Mouse (Mus musculus): ENCODE data around the gene Klhdc9.
"Not testable (repeated sequence)": the region's sequence is repeated elsewhere in the genome, so short reads cannot be mapped to it uniquely, and the experiment has no call there.

Gene Klhdc9

GRCm38 (mm10) chr1:171356814-171357213 lies 3.8 kb downstream of the Klhdc9 start:
- no peak for DNase-seq (ENCODE audit: low spot score)

DNA sequence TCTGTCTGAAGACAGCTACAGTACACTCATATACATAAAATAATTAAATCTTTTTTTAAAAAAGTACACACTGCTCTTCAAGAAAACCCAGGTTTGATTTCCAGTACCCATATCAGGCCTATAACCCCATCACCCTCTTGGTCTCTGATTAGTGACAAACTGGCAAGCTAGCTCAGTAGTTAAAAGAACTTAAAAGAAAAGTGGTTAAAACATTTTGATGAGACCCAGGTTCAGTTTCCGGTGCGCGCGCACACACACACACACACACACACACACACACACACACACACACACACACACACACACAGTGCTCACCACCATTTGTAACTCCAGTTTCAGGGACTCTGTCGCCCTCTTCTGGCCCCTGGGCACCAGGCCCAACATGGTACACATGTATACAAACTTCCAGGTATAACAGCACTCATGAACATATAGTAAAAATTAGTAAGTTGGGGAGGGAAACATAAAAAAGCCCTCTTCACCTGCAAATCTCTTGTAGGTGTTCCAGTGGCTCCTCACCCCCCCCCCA lies 4.7 kb downstream of the Klhdc9 start:
- DNase-seq (ENCODE audit: low spot score) = peak; percentile 41

DNA sequence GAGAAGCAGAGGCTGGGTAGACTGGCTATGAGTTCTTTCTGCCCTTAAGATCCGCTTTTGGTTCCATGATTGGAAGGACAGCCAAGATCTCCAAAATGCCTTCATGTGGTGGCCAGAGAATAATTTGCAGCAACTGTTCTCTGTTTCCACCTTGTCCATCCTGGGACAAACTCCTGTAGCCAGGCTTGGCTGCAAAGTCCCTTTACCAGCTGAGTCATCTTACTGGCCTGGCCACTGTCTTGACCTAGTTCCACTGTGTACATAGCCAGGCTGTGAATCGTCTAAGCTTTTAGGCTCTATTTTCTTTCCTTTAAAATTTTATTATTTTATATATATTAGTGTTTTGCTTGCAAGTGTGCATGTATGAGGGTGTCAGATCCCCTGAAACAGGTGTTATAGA lies 11.4 kb downstream of the Klhdc9 start:
- DNase-seq (ENCODE audit: low spot score) = no peak

- no peak for DNase-seq (ENCODE audit: low spot score)
These were observed 11.9 kb downstream of the Klhdc9 start for GRCm38 (mm10) chr1:171348665-171349064.

GRCm38 (mm10) chr1:171346095-171346450 lies 14.5 kb downstream of the Klhdc9 start:
- peak; percentile 27 for DNase-seq (ENCODE audit: low spot score)

DNA sequence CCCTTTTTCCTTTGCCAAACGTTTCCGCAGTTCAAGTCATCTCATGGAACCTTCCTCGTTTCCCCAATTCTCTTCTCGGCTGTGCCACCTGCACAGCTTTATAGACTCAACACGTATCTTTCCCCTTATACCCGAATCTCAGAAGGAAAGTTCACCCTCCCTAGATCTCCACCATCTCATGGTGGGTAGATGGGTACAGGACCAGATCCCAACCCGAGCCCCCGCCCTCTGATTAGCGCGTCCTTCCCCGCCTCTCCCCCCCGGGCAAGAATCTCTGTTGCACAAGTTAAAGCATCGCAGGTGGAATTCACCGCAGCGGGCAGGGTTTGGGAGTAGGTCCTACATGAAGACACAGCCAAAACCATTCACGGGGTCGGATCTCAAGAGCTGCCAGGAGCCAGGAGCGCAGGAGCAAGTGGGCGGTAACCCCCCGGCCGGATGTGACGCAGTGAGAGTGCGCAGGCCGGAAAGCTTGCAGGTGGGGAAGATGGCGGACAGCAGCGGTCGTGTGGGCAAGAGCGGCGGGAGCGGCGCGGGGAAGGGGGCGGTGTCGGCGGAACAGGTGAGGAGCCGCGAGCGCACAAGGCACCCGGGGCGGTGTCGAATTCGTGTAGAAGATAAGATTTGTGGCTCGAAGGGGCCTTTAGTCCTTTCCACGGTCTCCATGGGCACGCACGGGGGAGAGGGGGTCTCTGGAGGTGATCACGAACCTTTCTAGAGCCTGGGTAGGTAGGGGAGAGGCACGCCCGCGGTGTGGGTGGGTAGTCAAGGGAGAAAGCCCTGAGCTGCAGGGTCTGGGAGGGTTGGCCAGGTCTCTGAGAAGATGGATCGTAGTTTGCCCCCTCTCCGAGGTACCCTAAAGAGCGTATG lies 15.1 kb downstream of the Klhdc9 start, which contains the start of the genes Nit1 and Pfdn2:
Gene Nit1, minus strand, starts transcription at position 422 of the 870 bp plus-strand sequence.
Gene Pfdn2, plus strand, starts transcription at position 446 of the 870 bp plus-strand sequence.
- DNase-seq (ENCODE audit: low spot score) = peak; percentile 97

DNA sequence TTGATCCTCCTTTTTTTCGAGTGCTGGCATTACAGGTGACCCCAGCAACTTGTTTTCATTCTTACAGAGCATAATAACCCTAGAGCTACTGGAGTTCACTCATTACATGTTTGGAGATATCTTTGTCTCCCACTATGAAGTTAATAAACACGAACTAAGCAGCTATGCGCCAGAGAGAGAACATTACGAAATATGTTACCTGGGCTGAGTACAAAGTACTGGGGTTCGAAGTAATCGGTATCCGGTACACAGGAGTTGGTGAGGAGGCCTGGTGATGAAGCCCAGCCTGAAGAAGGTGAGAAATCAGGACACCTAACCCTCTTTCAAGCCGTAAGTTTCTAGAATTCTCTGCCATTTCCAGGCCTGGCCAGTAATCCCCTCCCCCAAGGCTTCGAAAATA lies 15.9 kb downstream of the Klhdc9 start:
- no peak for DNase-seq (ENCODE audit: low spot score)

- no peak for DNase-seq (ENCODE audit: low spot score)
These were observed 16.5 kb downstream of the Klhdc9 start for GRCm38 (mm10) chr1:171343922-171344677.

DNA sequence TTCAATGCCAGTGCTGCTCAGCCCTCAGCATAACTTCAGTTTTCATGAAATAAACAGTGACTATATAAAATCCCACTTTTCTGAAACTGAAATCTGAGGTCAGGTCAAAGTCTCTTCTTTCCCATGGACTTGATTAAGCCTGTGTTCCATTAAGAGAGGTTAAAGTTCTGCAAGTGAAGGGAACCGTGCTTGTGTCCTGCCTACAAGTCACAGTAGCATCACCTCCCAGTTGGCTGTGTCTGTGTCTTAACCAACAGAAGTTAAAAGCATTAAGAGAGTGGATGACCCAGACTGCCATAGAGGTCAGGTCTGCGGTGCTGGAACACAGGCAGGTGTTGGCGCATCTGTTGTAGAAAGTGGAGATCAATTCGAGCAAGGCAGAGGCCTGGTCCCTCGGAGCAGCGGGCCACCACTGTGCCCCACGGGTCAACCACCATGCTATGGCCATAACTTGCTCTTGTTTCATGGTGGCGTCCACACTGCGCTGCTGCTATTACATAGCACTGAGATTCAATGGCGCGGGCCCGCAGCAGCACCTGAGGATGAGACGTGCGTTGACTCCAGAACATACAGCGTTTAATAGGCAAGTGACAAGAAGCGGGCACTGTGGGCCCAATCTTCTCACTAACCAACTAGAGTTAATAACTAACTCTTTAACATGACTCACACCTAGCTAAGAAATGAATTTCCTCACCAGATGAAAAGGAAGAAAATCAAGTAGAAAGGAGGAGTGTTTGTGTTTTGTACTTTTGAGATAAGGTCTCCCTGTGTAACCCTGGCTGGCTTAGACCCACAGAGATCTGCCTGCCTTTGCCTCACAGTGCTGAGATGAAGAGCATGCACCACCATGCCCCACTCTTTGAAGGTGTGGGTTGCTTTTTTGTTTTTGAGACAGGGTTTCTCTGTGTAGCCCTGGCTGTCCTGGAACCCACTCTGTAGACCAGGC lies 18.1 kb downstream of the Klhdc9 start:
- DNase-seq (ENCODE audit: low spot score) = no peak

DNA sequence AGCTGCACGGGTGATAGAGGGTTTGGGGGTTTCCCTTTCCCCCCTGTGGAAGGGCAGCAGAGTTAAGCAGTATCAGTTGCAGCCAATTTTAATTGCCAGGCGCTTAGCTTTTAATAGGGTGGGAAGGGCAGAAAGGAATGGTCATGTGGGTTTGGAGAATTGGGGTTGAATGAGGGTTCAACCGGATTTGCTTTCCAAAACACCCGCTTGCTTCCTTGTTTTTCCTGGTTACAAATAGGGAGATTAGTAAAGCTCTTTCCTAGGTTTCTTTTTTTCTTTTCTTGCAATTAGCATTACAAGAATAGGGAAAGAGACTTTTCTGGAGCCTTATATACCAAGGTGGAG lies 30.4 kb downstream of the Klhdc9 start:
- DNase-seq (ENCODE audit: low spot score) = peak; percentile 26

DNA sequence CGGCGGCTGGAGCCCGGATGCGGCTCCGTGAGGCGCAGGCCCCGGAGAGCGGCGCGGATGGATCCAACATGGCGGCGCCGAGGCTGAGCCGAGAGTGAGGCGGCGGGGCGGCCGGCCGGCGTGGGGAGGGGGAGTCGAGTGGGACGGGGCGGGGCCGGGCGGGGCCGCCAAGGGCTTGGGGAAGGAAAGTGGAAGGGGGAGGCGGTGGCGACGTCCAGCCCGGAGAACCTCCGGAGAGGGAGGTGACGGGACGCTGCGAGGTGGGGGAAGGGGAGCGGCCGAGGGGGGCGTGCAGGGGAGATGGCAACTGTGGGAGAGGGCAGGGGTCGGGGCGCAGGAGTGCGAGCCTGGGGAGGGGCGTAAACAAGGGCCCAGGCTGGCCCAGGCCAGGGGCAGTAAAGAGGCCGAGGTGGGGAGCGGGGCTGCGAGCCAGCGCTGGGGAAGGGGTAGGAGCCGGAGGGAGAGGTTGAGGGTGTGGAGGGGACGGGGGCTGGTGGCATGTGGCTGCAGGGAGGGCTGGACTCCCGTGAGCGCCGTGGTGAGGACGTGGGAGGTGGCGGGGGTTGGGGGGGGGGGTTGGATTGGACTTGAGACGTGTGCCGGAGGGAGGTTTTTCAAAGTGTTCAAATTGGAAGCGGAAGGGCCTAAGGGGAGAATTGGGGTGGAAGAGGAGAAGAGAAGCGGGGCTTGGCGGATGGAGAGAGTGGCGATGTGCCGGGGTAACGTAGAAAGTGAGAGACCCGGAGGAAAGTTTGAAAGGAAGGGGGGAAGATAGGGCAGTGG lies 31.0 kb downstream of the Klhdc9 start:
- DNase-seq (ENCODE audit: low spot score) = peak; percentile 88

DNA sequence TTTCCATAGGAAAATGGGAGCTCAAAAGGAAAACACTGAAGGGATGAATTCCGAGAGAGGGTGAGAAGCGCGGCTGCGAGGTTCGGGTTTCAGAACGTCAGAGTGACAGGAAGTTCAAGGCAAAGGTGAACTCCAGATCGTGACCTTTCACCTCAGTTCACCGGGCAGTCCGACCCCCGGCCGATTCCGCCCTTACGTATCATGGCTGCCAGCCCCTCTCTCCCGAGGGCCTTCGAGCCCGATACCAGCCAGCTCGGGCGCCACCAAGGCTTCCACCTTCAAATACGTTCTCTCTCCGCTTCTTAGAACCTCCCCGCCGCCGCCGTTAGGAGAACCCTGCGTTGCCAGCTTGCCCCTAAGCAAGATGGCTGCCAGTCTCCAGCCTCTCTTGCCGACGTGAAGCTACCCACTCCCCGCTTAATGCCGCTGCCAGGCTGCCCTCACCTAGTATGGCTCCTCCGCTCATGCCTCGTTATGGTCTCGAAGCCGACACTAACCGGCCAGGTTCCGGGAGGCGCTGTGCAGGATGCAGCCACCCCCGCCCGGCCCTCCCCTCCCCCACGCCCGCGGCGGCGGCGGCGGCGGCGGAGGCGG lies 31.7 kb downstream of the Klhdc9 start, which contains the start of gene Dedd:
Gene Dedd, plus strand, starts transcription at position 307 of the 594 bp plus-strand sequence.
- DNase-seq (ENCODE audit: low spot score) = peak; percentile 94

- DNase-seq (ENCODE audit: low spot score) = peak; percentile 34
These were observed 32.4 kb downstream of the Klhdc9 start for GRCm38 (mm10) chr1:171328244-171328643.

- not testable (repeated sequence) for DNase-seq (ENCODE audit: low spot score)
These were observed 34.0 kb downstream of the Klhdc9 start for GRCm38 (mm10) chr1:171326588-171326987.

- DNase-seq (ENCODE audit: low spot score) = no peak
These were observed 35.0 kb downstream of the Klhdc9 start for GRCm38 (mm10) chr1:171325571-171325970.

DNA sequence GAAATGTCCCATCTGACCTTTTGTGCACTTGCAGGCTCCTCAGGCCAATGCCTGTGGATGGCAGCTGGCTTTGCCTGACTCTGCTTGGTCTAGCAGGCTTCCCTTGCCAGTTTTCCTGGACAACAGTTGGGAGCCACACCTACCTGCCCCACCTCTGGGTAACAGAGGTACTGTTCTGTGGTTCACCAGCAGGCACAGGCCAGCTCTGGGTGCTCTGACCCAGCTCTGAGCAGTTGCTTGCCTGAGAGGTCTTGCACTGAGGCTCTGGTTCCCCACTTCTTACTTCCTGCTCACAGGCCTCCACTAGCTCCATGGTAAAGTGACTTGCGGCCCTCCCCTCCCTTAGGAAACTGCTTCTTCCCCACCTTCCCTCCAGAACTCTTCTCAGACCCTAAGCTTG lies 38.6 kb downstream of the Klhdc9 start:
- no peak for DNase-seq (ENCODE audit: low spot score)

GRCm38 (mm10) chr1:171321415-171321814 lies 39.2 kb downstream of the Klhdc9 start:
- peak; percentile 52 for DNase-seq (ENCODE audit: low spot score)

- no peak for DNase-seq (ENCODE audit: low spot score)
These were observed 40.4 kb downstream of the Klhdc9 start for GRCm38 (mm10) chr1:171320151-171320550.

- peak; percentile 32 for DNase-seq (ENCODE audit: low spot score)
These were observed 40.9 kb downstream of the Klhdc9 start for GRCm38 (mm10) chr1:171319748-171320147.

GRCm38 (mm10) chr1:171309321-171309720 lies 51.3 kb downstream of the Klhdc9 start:
- no peak for DNase-seq (ENCODE audit: low spot score)
